Mouse (Mus musculus) hindbrain, postnatal 0 days (tissue): ENCODE data around the gene Tmem251. TPM values are rescaled to one million over a fixed set of nuclear protein-coding genes. Genes with fewer than 3 reads are reported as not detected.

Source experiments
- ATAC-seq: fragments of 200-750 bp; cut with Nextera tagmentation; 2 replicates; pipeline ENCODE4 v1.8.0; 2017; ENCODE audit warnings: mild to moderate bottlenecking, moderate TSS enrichment, moderate library complexity
- DNase-seq: peaks from one replicate; pipeline ENCODE4 v3.0.0-alpha.2; 2015; ENCODE audit warnings: low spot score
- H3K27ac ChIP-seq: fragments of 300-500 bp; sonication (generic); 2 replicates; pipeline ENCODE4 v1.5.1; 2014; ENCODE audit warnings: mild to moderate bottlenecking
- H3K27me3 ChIP-seq: fragments of 300-500 bp; sonication (generic); 2 replicates; pipeline ENCODE4 v1.6.1; 2014; ENCODE audit warnings: low read length, mixed read lengths; ENCODE audit not compliant: insufficient read depth
- H3K36me3 ChIP-seq: fragments of 300-500 bp; sonication (generic); 2 replicates; pipeline ENCODE4 v1.6.1; 2014; ENCODE audit warnings: low read length, mixed read lengths; ENCODE audit not compliant: insufficient read depth
- H3K4me1 ChIP-seq: fragments of 300-500 bp; sonication (generic); 2 replicates; pipeline ENCODE4 v1.6.1; 2014; ENCODE audit warnings: antibody characterized with exemption, low read length, mixed read lengths; ENCODE audit not compliant: insufficient read depth
- H3K4me2 ChIP-seq: fragments of 300-500 bp; sonication (generic); 2 replicates; pipeline ENCODE4 v1.6.1; 2014; ENCODE audit warnings: low read depth, mild to moderate bottlenecking, low read length, moderate library complexity, mixed read lengths
- H3K4me3 ChIP-seq: fragments of 300-500 bp; sonication (generic); 2 replicates; pipeline ENCODE4 v1.5.1; 2014; ENCODE audit warnings: low read length
- H3K9ac ChIP-seq: fragments of 300-500 bp; sonication (generic); replicated peaks from 2 replicates; pipeline ENCODE4 v1.6.1; 2014; ENCODE audit warnings: mild to moderate bottlenecking, low read length, moderate library complexity, mixed read lengths
- H3K9me3 ChIP-seq: fragments of 300-500 bp; sonication (generic); 2 replicates; pipeline ENCODE4 v1.6.1; 2016; ENCODE audit warnings: low read length, mixed read lengths
- CTCF ChIP-seq: IDR thresholded peaks from 2 replicates; pipeline ENCODE4 v1.5.1; 2016; ENCODE audit warnings: antibody characterized with exemption, control low read depth, low read depth
- WGBS: fragments of 180-500 bp; shearing (Covaris S2); extraction: QIAGEN DNeasy Blood & Tissue Kit; methylation state at CpG from one replicate; pipeline ENCODE4 v1.1.7; 2014; 5-methylcytosine and 5-hydroxymethylcytosine counted together
- polyA plus RNA-seq: library from polyadenylated mRNA; unstranded; fragments of >200 nt; fragmentation: Nextera tagmentation; extraction: Ambion mirVana; gene quantifications from 2 replicates; pipeline ENCODE4 v1.2.1, GENCODE M21; 2015
- total RNA-seq: library from RNA; depleted of rRNA; stranded (reverse); fragments of >200 nt; gene quantifications from 2 replicates; pipeline ENCODE4 v1.2.3, GENCODE M21; 2014

The Tmem251 gene
- total and polyA plus RNA-seq, 2 experiments from 2014 or later: 7.1 to 12.2 TPM

GRCm38 (mm10) chr12:102763696-102764095 lies 20.1 kb downstream of the Tmem251 start:
- Histone ChIP-seq H3K4me2 (no peak overlapping the region), H3K9me3 (no peaks in the 10 kb centered on the region), H3K27me3 (no peaks in the 10 kb centered on the region), H3K36me3 (peaks cover 31% of the 10 kb centered on the region), H3K4me3 (no peak overlapping the region), H3K9ac (no peak overlapping the region), H3K27ac (no peak overlapping the region), H3K4me1 (peaks cover 6% of the 10 kb centered on the region; the same call in 1 of the 2 replicates)
- no peak for ATAC-seq
- no peak for TF ChIP-seq CTCF
- DNase-seq: no peak

- WGBS: 96% methylated on average over 4 of the region's 4 CpGs
- Histone ChIP-seq H3K4me3 (no peak overlapping the region), H3K9ac (no peak overlapping the region), H3K27ac (no peak overlapping the region), H3K27me3 (no peaks in the 10 kb centered on the region), H3K9me3 (no peaks in the 10 kb centered on the region), H3K4me2 (no peak overlapping the region), H3K36me3 (peaks cover 74% of the 10 kb centered on the region), H3K4me1 (no peaks in the 10 kb centered on the region)
- DNase-seq: peak; percentile 19
- no peak for ATAC-seq
- TF ChIP-seq CTCF: peak; percentile 33
Measured at GRCm38 (mm10) chr12:102769000-102769399, 25.4 kb downstream of the Tmem251 start.

- Histone ChIP-seq H3K4me1 (no peaks in the 10 kb centered on the region), H3K27me3 (no peaks in the 10 kb centered on the region), H3K27ac (no peak overlapping the region), H3K4me2 (no peak overlapping the region), H3K9ac (no peak overlapping the region), H3K4me3 (no peak overlapping the region), H3K9me3 (no peaks in the 10 kb centered on the region), H3K36me3 (peaks cover 79% of the 10 kb centered on the region)
- no peak for TF ChIP-seq CTCF
- no peak for ATAC-seq
- 95% methylated on average over 8 of the region's 8 CpGs for WGBS
- no peak for DNase-seq
Measured at GRCm38 (mm10) chr12:102771601-102772000, 28.0 kb downstream of the Tmem251 start.

GRCm38 (mm10) chr12:102772676-102773075 lies 29.1 kb downstream of the Tmem251 start:
- H3K4me3 ChIP-seq: no peak overlapping the region
- no peaks in the 10 kb centered on the region for H3K9me3 ChIP-seq
- no peak for TF ChIP-seq CTCF
- DNase-seq (no peak), ATAC-seq (no peak)
- H3K4me1 ChIP-seq: no peaks in the 10 kb centered on the region
- no peak overlapping the region for H3K4me2 ChIP-seq
- peaks cover 72% of the 10 kb centered on the region for H3K36me3 ChIP-seq
- WGBS: 94% methylated on average over 5 of the region's 5 CpGs
- no peak overlapping the region for H3K27ac ChIP-seq
- H3K9ac ChIP-seq: no peak overlapping the region
- H3K27me3 ChIP-seq: no peaks in the 10 kb centered on the region

GRCm38 (mm10) chr12:102776035-102776434 lies 32.5 kb downstream of the Tmem251 start:
- ATAC-seq (no peak), DNase-seq (no peak)
- Histone ChIP-seq H3K4me1 (no peaks in the 10 kb centered on the region), H3K4me3 (no peak overlapping the region), H3K27me3 (no peaks in the 10 kb centered on the region), H3K36me3 (peaks cover 42% of the 10 kb centered on the region), H3K27ac (no peak overlapping the region), H3K9ac (no peak overlapping the region), H3K9me3 (no peaks in the 10 kb centered on the region), H3K4me2 (no peak overlapping the region)
- WGBS: 89% methylated on average over 14 of the region's 14 CpGs
- no peak for TF ChIP-seq CTCF

GRCm38 (mm10) chr12:102778151-102778550 lies 34.6 kb downstream of the Tmem251 start:
- no peak for ATAC-seq
- Histone ChIP-seq H3K36me3 (peaks cover 22% of the 10 kb centered on the region; the same call in 1 of the 2 replicates), H3K27me3 (no peaks in the 10 kb centered on the region), H3K4me1 (no peaks in the 10 kb centered on the region), H3K9ac (no peak overlapping the region), H3K27ac (no peak overlapping the region), H3K4me3 (no peak overlapping the region), H3K4me2 (no peak overlapping the region), H3K9me3 (no peaks in the 10 kb centered on the region)
- WGBS: 83% methylated on average over 5 of the region's 5 CpGs
- no peak for DNase-seq
- TF ChIP-seq CTCF: no peak

- Histone ChIP-seq H3K4me2 (no peak overlapping the region), H3K27me3 (no peaks in the 10 kb centered on the region), H3K4me1 (no peaks in the 10 kb centered on the region), H3K4me3 (no peak overlapping the region), H3K9me3 (no peaks in the 10 kb centered on the region), H3K36me3 (peaks cover 14% of the 10 kb centered on the region; the same call in 1 of the 2 replicates), H3K27ac (no peak overlapping the region), H3K9ac (no peak overlapping the region)
- WGBS: 53% methylated on average over 3 of the region's 3 CpGs
- ATAC-seq (peak; percentile 70; the same call in 1 of the 2 replicates), DNase-seq (peak; percentile 25)
- peak; percentile 33 for TF ChIP-seq CTCF
Measured at GRCm38 (mm10) chr12:102779452-102779851, 35.9 kb downstream of the Tmem251 start.
